Mouse (Mus musculus): ENCODE results near the gene Glb1l. TPM values are rescaled to one million over a fixed set of nuclear protein-coding genes. Genes with fewer than 3 reads are reported as not detected.
A peak's percentile ranks its signal among the peaks of the same experiment; 100 is the strongest.

The Glb1l gene
- polyA plus RNA-seq, 1 experiment from 2014 or later, result 20.1 TPM

- Histone ChIP-seq H3K27me3 (replicated peaks; ENCODE audit: control insufficient read depth, insufficient read depth, low read length) (peaks cover 9% of the 10 kb centered on the region), H3K36me3 (ENCODE audit: control insufficient read depth, insufficient read depth, low read length) (no peaks in the 10 kb centered on the region), H3K9me3 (ENCODE audit: control insufficient read depth, low read length) (no peaks in the 10 kb centered on the region), H3K4me3 (ENCODE audit: low read length) (no peak overlapping the region), H3K4me1 (ENCODE audit: control insufficient read depth, insufficient read depth, low read depth, low read length) (peaks cover 9% of the 10 kb centered on the region), H3K4me2 (ENCODE audit: low read length) (no peak overlapping the region), H3K27ac (ENCODE audit: low read depth, low read length) (no peak overlapping the region), H3K9ac (ENCODE audit: low read depth, low read length) (no peak overlapping the region)
- WGBS, result 82% methylated on average over 6 of the region's 6 CpGs
- ATAC-seq, result no peak
Observed at GRCm38 (mm10) chr1:75222926-75223325, 12.3 kb upstream of the Glb1l start.

- Histone ChIP-seq H3K27me3 (replicated peaks; ENCODE audit: control insufficient read depth, insufficient read depth, low read length) (peaks cover 16% of the 10 kb centered on the region), H3K4me2 (ENCODE audit: low read length) (no peak overlapping the region), H3K9ac (ENCODE audit: low read depth, low read length) (no peak overlapping the region), H3K4me1 (ENCODE audit: control insufficient read depth, insufficient read depth, low read depth, low read length) (peaks cover 9% of the 10 kb centered on the region), H3K27ac (ENCODE audit: low read depth, low read length) (no peak overlapping the region), H3K9me3 (ENCODE audit: control insufficient read depth, low read length) (no peaks in the 10 kb centered on the region), H3K4me3 (ENCODE audit: low read length) (no peak overlapping the region), H3K36me3 (ENCODE audit: control insufficient read depth, insufficient read depth, low read length) (no peaks in the 10 kb centered on the region)
- ATAC-seq, result no peak
- 79% methylated on average over 3 of the region's 3 CpGs for WGBS
Observed at GRCm38 (mm10) chr1:75221538-75221937, 10.9 kb upstream of the Glb1l start.

- H3K27me3 ChIP-seq (replicated peaks; ENCODE audit: control insufficient read depth, insufficient read depth, low read length), result peaks cover 16% of the 10 kb centered on the region
- H3K27ac ChIP-seq (ENCODE audit: low read depth, low read length), result no peak within 1 kb of the TSS; the same call in 1 of the 2 replicates
- peak within 1 kb of the TSS; percentile 89 for H3K4me2 ChIP-seq (ENCODE audit: low read length)
- H3K9ac ChIP-seq (ENCODE audit: low read depth, low read length), result peak within 1 kb of the TSS; percentile 66
- H3K36me3 ChIP-seq (ENCODE audit: control insufficient read depth, insufficient read depth, low read length), result peaks cover 4% of the 10 kb centered on the region
- H3K9me3 ChIP-seq (ENCODE audit: control insufficient read depth, low read length), result no peaks in the 10 kb centered on the region
- under 1% methylated on average over 34 of the region's 34 CpGs for WGBS
- peak within 1 kb of the TSS; percentile 56 for H3K4me3 ChIP-seq (ENCODE audit: low read length)
- peaks cover 9% of the 10 kb centered on the region for H3K4me1 ChIP-seq (ENCODE audit: control insufficient read depth, insufficient read depth, low read depth, low read length)
- ATAC-seq, result peak; percentile 53
Observed at GRCm38 (mm10) chr1:75219531-75219930, 8.9 kb upstream of the Glb1l start, which contains the start of gene Tuba4a. TSS of gene Tuba4a (minus strand) at chr1:75219865.

- H3K27me3 ChIP-seq (replicated peaks; ENCODE audit: control insufficient read depth, insufficient read depth, low read length), result peaks cover 16% of the 10 kb centered on the region
- H3K27ac ChIP-seq (ENCODE audit: low read depth, low read length), result no peak overlapping the region; the same call in 1 of the 2 replicates
- peak overlapping the region; percentile 66 for H3K9ac ChIP-seq (ENCODE audit: low read depth, low read length)
- H3K4me2 ChIP-seq (ENCODE audit: low read length), result peak overlapping the region; percentile 89
- peaks cover 9% of the 10 kb centered on the region for H3K4me1 ChIP-seq (ENCODE audit: control insufficient read depth, insufficient read depth, low read depth, low read length)
- peak; percentile 90 for ATAC-seq
- WGBS, result under 1% methylated on average over 22 of the region's 24 CpGs
- H3K9me3 ChIP-seq (ENCODE audit: control insufficient read depth, low read length), result no peaks in the 10 kb centered on the region
- peaks cover 8% of the 10 kb centered on the region for H3K36me3 ChIP-seq (ENCODE audit: control insufficient read depth, insufficient read depth, low read length)
- H3K4me3 ChIP-seq (ENCODE audit: low read length), result peak overlapping the region; percentile 56
Observed at GRCm38 (mm10) chr1:75219078-75219477, 8.5 kb upstream of the Glb1l start.

- ATAC-seq, result peak; percentile 48
- Histone ChIP-seq H3K9ac (ENCODE audit: low read depth, low read length) (peak overlapping the region; percentile 66), H3K4me2 (ENCODE audit: low read length) (peak overlapping the region; percentile 89), H3K4me1 (ENCODE audit: control insufficient read depth, insufficient read depth, low read depth, low read length) (peaks cover 9% of the 10 kb centered on the region), H3K4me3 (ENCODE audit: low read length) (peak overlapping the region; percentile 56), H3K27ac (ENCODE audit: low read depth, low read length) (no peak overlapping the region), H3K27me3 (replicated peaks; ENCODE audit: control insufficient read depth, insufficient read depth, low read length) (peaks cover 16% of the 10 kb centered on the region), H3K9me3 (ENCODE audit: control insufficient read depth, low read length) (no peaks in the 10 kb centered on the region), H3K36me3 (ENCODE audit: control insufficient read depth, insufficient read depth, low read length) (peaks cover 13% of the 10 kb centered on the region)
- 4% methylated on average over 36 of the region's 38 CpGs for WGBS
Observed at GRCm38 (mm10) chr1:75218227-75219001, 7.8 kb upstream of the Glb1l start.

- Histone ChIP-seq H3K4me2 (ENCODE audit: low read length) (peak overlapping the region; percentile 89), H3K9ac (ENCODE audit: low read depth, low read length) (no peak overlapping the region; the same call in 1 of the 2 replicates), H3K9me3 (ENCODE audit: control insufficient read depth, low read length) (no peaks in the 10 kb centered on the region), H3K36me3 (ENCODE audit: control insufficient read depth, insufficient read depth, low read length) (peaks cover 19% of the 10 kb centered on the region), H3K4me3 (ENCODE audit: low read length) (peak overlapping the region; percentile 56), H3K27ac (ENCODE audit: low read depth, low read length) (no peak overlapping the region), H3K4me1 (ENCODE audit: control insufficient read depth, insufficient read depth, low read depth, low read length) (peaks cover 10% of the 10 kb centered on the region), H3K27me3 (replicated peaks; ENCODE audit: control insufficient read depth, insufficient read depth, low read length) (peaks cover 16% of the 10 kb centered on the region)
- no peak for ATAC-seq
- WGBS, result 6% methylated on average over 6 of the region's 6 CpGs
Observed at GRCm38 (mm10) chr1:75217893-75218226, 7.2 kb upstream of the Glb1l start.

- Histone ChIP-seq H3K4me1 (ENCODE audit: control insufficient read depth, insufficient read depth, low read depth, low read length) (peaks cover 17% of the 10 kb centered on the region), H3K27me3 (replicated peaks; ENCODE audit: control insufficient read depth, insufficient read depth, low read length) (peaks cover 16% of the 10 kb centered on the region), H3K9me3 (ENCODE audit: control insufficient read depth, low read length) (no peaks in the 10 kb centered on the region), H3K27ac (ENCODE audit: low read depth, low read length) (no peak overlapping the region), H3K9ac (ENCODE audit: low read depth, low read length) (no peak overlapping the region), H3K4me2 (ENCODE audit: low read length) (no peak overlapping the region; the same call in 1 of the 2 replicates), H3K4me3 (ENCODE audit: low read length) (no peak overlapping the region), H3K36me3 (ENCODE audit: control insufficient read depth, insufficient read depth, low read length) (peaks cover 21% of the 10 kb centered on the region)
- ATAC-seq, result no peak
- 81% methylated on average over 13 of the region's 13 CpGs for WGBS
Observed at GRCm38 (mm10) chr1:75216797-75217585, 6.4 kb upstream of the Glb1l start.

DNA sequence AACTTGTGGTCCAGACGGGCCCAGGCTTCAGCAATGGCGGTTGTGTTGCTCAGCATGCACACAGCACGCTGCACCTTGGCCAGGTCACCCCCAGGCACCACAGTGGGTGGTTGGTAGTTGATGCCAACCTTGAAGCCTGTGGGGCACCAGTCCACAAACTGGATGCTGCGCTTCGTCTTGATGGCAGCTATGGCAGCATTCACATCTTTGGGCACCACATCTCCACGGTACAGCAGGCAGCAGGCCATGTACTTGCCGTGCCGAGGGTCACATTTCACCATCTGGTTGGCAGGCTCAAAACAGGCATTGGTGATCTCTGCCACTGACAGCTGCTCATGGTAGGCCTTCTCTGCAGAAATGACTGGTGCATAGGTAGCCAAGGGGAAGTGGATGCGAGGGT lies 5.2 kb upstream of the Glb1l start:
- Histone ChIP-seq H3K9me3 (ENCODE audit: control insufficient read depth, low read length) (no peaks in the 10 kb centered on the region), H3K9ac (ENCODE audit: low read depth, low read length) (no peak overlapping the region), H3K4me3 (ENCODE audit: low read length) (no peak overlapping the region), H3K4me1 (ENCODE audit: control insufficient read depth, insufficient read depth, low read depth, low read length) (peaks cover 25% of the 10 kb centered on the region), H3K27me3 (replicated peaks; ENCODE audit: control insufficient read depth, insufficient read depth, low read length) (peaks cover 13% of the 10 kb centered on the region), H3K4me2 (ENCODE audit: low read length) (no peak overlapping the region), H3K27ac (ENCODE audit: low read depth, low read length) (no peak overlapping the region), H3K36me3 (ENCODE audit: control insufficient read depth, insufficient read depth, low read length) (peaks cover 21% of the 10 kb centered on the region)
- 92% methylated on average over 9 of the region's 9 CpGs for WGBS
- no peak for ATAC-seq

GRCm38 (mm10) chr1:75214886-75215285 lies 4.3 kb upstream of the Glb1l start:
- WGBS, result 68% methylated on average over 5 of the region's 5 CpGs
- H3K27ac ChIP-seq (ENCODE audit: low read depth, low read length), result no peak overlapping the region
- H3K27me3 ChIP-seq (replicated peaks; ENCODE audit: control insufficient read depth, insufficient read depth, low read length), result peaks cover 7% of the 10 kb centered on the region
- no peaks in the 10 kb centered on the region for H3K9me3 ChIP-seq (ENCODE audit: control insufficient read depth, low read length)
- no peak overlapping the region for H3K9ac ChIP-seq (ENCODE audit: low read depth, low read length)
- H3K4me3 ChIP-seq (ENCODE audit: low read length), result no peak overlapping the region
- ATAC-seq, result no peak
- peaks cover 30% of the 10 kb centered on the region for H3K4me1 ChIP-seq (ENCODE audit: control insufficient read depth, insufficient read depth, low read depth, low read length)
- H3K36me3 ChIP-seq (ENCODE audit: control insufficient read depth, insufficient read depth, low read length), result peaks cover 21% of the 10 kb centered on the region
- H3K4me2 ChIP-seq (ENCODE audit: low read length), result no peak overlapping the region

Data from hindbrain, embryonic 16.5 days (tissue).